Mouse (Mus musculus) ES-E14 (cell line): Measurements from ENCODE around the gene Fam189a1.

Source experiments
- HCFC1 ChIP-seq: IDR thresholded peaks from 2 replicates; pipeline ENCODE4 v1.6.1; 2012; ENCODE audit warnings: low read length, inconsistent platforms, borderline replicate concordance; ENCODE audit not compliant: insufficient read depth
- MAFK ChIP-seq: IDR thresholded peaks from 2 replicates; pipeline ENCODE4 v1.6.1; 2014; ENCODE audit warnings: mild to moderate bottlenecking, low read depth, low read length, inconsistent platforms; ENCODE audit not compliant: insufficient read depth
- ZC3H11A ChIP-seq: IDR thresholded peaks from 2 replicates; pipeline ENCODE4 v1.6.1; 2012; ENCODE audit warnings: low read depth, mild to moderate bottlenecking, inconsistent platforms, low read length, borderline replicate concordance
- ZNF384 ChIP-seq: IDR thresholded peaks from 2 replicates; pipeline ENCODE4 v1.6.1; 2012; ENCODE audit warnings: low read depth, low read length, inconsistent platforms

DNA sequence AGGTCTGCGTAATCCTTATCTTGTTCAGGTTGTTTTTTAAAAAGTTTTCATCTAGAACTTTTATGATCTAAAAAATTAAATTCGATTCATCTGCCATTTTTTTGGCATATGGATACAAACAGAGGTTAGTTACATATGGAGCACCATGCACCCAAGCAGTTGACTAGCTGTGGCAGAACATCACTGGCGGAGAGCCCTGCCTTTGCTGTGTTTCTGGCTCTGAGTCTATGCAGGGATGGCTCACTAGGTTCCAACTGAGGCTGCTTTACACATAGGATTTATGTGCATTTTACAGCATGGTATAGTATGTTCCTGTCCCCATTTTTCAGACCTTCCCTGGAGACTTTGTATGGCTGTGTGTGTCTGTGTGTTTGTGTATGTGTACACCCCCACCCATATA lies 433.1 kb downstream of the Fam189a1 start:
- no peak for TF ChIP-seq HCFC1
- TF ChIP-seq ZC3H11A = no peak
- no peak for TF ChIP-seq MAFK
- no peak for TF ChIP-seq ZNF384
